Mouse (Mus musculus) adrenal gland (tissue): Measurements from ENCODE around the gene Mef2a.

Experiments
- intact Hi-C: fragments of 180-260 bp; cut with DNase I; formaldehyde crosslinking; loops from one replicate; pipeline ENCODE4 v1.15.1; 2025

Gene Mef2a

GRCm38 (mm10) chr7:67213589-67213988, 159.1 kb downstream of the Mef2a start:
- intact Hi-C loops, result no loop called here

DNA sequence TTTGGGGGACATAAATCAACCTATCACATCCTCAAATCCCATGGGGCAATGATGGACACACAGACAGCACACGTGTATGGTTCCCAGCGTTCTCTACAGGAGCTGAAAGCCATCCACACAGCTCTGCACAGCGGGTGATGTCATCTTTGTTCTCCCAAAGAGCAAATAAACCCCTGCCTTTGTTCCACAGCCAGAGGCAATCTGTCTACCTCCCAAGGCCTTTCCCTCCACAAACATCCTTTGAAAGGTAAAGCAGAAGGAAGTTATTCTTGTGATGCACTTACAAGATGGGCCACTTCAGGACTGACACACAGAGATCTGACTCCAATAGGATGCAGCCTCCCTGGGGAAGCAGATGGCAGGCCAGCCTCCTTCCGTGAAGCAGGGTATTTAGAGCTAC, 160.7 kb downstream of the Mef2a start:
- intact Hi-C loops, result no loop called here

GRCm38 (mm10) chr7:67211341-67211740, 161.3 kb downstream of the Mef2a start:
- intact Hi-C loops, result no loop called here

GRCm38 (mm10) chr7:67210004-67210833, 162.4 kb downstream of the Mef2a start:
- intact Hi-C loops, result no loop called here

DNA sequence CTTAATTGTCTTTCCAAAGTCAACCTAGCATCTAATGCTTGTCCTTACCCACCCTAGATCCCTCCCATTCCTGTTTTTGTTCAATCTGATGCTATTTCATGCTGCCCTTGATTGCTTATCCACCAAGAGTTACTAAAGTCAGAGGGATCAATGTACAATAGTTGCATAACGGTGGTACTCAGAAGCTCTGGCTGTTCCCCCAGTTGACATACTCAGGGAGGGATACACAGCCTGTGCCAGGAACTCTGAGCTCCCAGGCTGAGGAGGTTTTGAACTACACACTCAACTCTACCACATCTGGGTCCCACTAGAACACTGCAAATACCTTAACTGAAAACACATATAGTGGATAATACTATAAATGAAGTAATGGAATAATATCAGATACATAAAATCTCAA, 164.3 kb downstream of the Mef2a start:
- intact Hi-C loops, result loop anchor here (10.0 kb wide), 1 partner anchor 154 kb away; no protein-coding TSS in a partner anchor

- intact Hi-C loops, result loop anchor here (10.0 kb wide), 1 partner anchor 153 kb away; no protein-coding TSS in a partner anchor
These were observed 165.0 kb downstream of the Mef2a start for GRCm38 (mm10) chr7:67207701-67208100.

- intact Hi-C loops, result loop anchor here (10.0 kb wide), 1 partner anchor 152 kb away; no protein-coding TSS in a partner anchor
These were observed 166.2 kb downstream of the Mef2a start for GRCm38 (mm10) chr7:67206496-67206895.

GRCm38 (mm10) chr7:67205734-67206425, 166.8 kb downstream of the Mef2a start:
- intact Hi-C loops, result loop anchor here (10.0 kb wide), 1 partner anchor 151 kb away; no protein-coding TSS in a partner anchor

GRCm38 (mm10) chr7:67203625-67204024, 169.0 kb downstream of the Mef2a start:
- intact Hi-C loops, result loop anchor here (10.0 kb wide), 1 partner anchor 149 kb away; no protein-coding TSS in a partner anchor

DNA sequence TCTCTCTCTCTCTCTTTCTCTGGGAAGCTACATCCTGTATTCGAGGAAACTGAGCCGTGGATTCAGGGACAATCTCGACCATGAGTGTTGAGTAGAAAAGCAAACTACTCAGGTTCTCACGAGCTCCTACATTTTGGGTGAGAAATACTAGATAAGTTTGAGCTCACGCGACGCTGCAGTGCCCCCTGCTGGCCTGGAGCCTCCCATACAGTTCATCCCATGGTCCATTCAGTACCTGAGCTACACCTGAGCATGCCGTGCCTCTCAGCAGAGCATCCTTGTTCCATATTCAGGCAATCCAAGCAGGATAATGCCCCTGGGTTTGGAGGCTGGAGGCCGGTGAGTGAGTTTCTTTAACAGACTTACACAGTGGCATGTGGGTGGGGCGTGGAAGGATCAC, 173.2 kb downstream of the Mef2a start:
- intact Hi-C loops, result loop anchor here (1.0 to 5.0 kb wide), 2 partner anchors 357 to 377 kb away; no protein-coding TSS in a partner anchor

DNA sequence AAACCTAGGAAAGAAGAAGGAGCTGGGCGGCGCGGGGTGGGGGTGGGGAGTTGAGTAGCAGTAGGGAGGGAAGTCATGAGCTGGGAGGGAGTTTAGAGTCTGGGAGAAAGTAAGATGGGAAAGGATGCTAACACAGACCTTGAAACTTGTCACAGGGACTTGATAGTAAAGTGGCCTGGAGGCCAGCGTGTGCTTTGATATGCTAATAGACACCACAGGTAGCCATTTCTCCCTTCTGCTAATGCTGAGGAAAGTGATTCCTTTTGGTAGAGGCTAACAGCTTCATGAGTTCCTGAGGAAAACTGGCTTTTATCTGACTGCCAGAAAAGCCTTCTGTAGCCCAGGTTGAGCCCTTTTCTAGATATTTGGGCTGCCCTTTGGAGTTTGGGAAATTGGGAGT, 188.9 kb downstream of the Mef2a start:
- intact Hi-C loops, result no loop called here
